Mouse (Mus musculus) hindbrain, postnatal 0 days (tissue): Measurements from ENCODE around the gene Prdm16. TPM values are rescaled to one million over a fixed set of nuclear protein-coding genes. Genes with fewer than 3 reads are reported as not detected.

Experiments
- ATAC-seq: fragments of 200-750 bp; cut with Nextera tagmentation; 2 replicates; pipeline ENCODE4 v1.8.0; 2017; ENCODE audit warnings: mild to moderate bottlenecking, moderate TSS enrichment, moderate library complexity
- DNase-seq: peaks from one replicate; pipeline ENCODE4 v3.0.0-alpha.2; 2015; ENCODE audit warnings: low spot score
- H3K27ac ChIP-seq: fragments of 300-500 bp; sonication (generic); 2 replicates; pipeline ENCODE4 v1.5.1; 2014; ENCODE audit warnings: mild to moderate bottlenecking
- H3K27me3 ChIP-seq: fragments of 300-500 bp; sonication (generic); 2 replicates; pipeline ENCODE4 v1.6.1; 2014; ENCODE audit warnings: low read length, mixed read lengths; ENCODE audit not compliant: insufficient read depth
- H3K36me3 ChIP-seq: fragments of 300-500 bp; sonication (generic); 2 replicates; pipeline ENCODE4 v1.6.1; 2014; ENCODE audit warnings: low read length, mixed read lengths; ENCODE audit not compliant: insufficient read depth
- H3K4me1 ChIP-seq: fragments of 300-500 bp; sonication (generic); 2 replicates; pipeline ENCODE4 v1.6.1; 2014; ENCODE audit warnings: antibody characterized with exemption, low read length, mixed read lengths; ENCODE audit not compliant: insufficient read depth
- H3K4me2 ChIP-seq: fragments of 300-500 bp; sonication (generic); 2 replicates; pipeline ENCODE4 v1.6.1; 2014; ENCODE audit warnings: low read depth, mild to moderate bottlenecking, low read length, moderate library complexity, mixed read lengths
- H3K4me3 ChIP-seq: fragments of 300-500 bp; sonication (generic); 2 replicates; pipeline ENCODE4 v1.5.1; 2014; ENCODE audit warnings: low read length
- H3K9ac ChIP-seq: fragments of 300-500 bp; sonication (generic); replicated peaks from 2 replicates; pipeline ENCODE4 v1.6.1; 2014; ENCODE audit warnings: mild to moderate bottlenecking, low read length, moderate library complexity, mixed read lengths
- H3K9me3 ChIP-seq: fragments of 300-500 bp; sonication (generic); 2 replicates; pipeline ENCODE4 v1.6.1; 2016; ENCODE audit warnings: low read length, mixed read lengths
- CTCF ChIP-seq: IDR thresholded peaks from 2 replicates; pipeline ENCODE4 v1.5.1; 2016; ENCODE audit warnings: antibody characterized with exemption, control low read depth, low read depth
- WGBS: fragments of 180-500 bp; shearing (Covaris S2); extraction: QIAGEN DNeasy Blood & Tissue Kit; methylation state at CpG from one replicate; pipeline ENCODE4 v1.1.7; 2014; 5-methylcytosine and 5-hydroxymethylcytosine counted together
- polyA plus RNA-seq: library from polyadenylated mRNA; unstranded; fragments of >200 nt; fragmentation: Nextera tagmentation; extraction: Ambion mirVana; gene quantifications from 2 replicates; pipeline ENCODE4 v1.2.1, GENCODE M21; 2015
- total RNA-seq: library from RNA; depleted of rRNA; stranded (reverse); fragments of >200 nt; gene quantifications from 2 replicates; pipeline ENCODE4 v1.2.3, GENCODE M21; 2014

Gene Prdm16
- total and polyA plus RNA-seq, 2 experiments from 2014 or later: 5.3 to 10.5 TPM

- ATAC-seq (no peak), DNase-seq (no peak)
- Histone ChIP-seq H3K36me3 (no peaks in the 10 kb centered on the region), H3K9ac (no peak overlapping the region), H3K27ac (no peak overlapping the region), H3K9me3 (no peaks in the 10 kb centered on the region), H3K27me3 (peaks cover 1% of the 10 kb centered on the region; the same call in 1 of the 2 replicates), H3K4me1 (no peaks in the 10 kb centered on the region), H3K4me3 (no peak overlapping the region), H3K4me2 (no peak overlapping the region)
- TF ChIP-seq CTCF: no peak
- WGBS: 52% methylated on average over 4 of the region's 4 CpGs
Measured at GRCm38 (mm10) chr4:154414885-154415284, 221.8 kb downstream of the Prdm16 start.

- peaks cover 5% of the 10 kb centered on the region for H3K27me3 ChIP-seq
Measured at GRCm38 (mm10) chr4:154410559-154410958, 226.1 kb downstream of the Prdm16 start.

GRCm38 (mm10) chr4:154409841-154410240 lies 226.8 kb downstream of the Prdm16 start:
- Histone ChIP-seq H3K36me3 (no peaks in the 10 kb centered on the region), H3K9me3 (no peaks in the 10 kb centered on the region), H3K9ac (no peak overlapping the region), H3K27me3 (peaks cover 5% of the 10 kb centered on the region), H3K4me1 (no peaks in the 10 kb centered on the region), H3K4me3 (no peak overlapping the region), H3K4me2 (no peak overlapping the region), H3K27ac (no peak overlapping the region)
- no peak for ATAC-seq
- TF ChIP-seq CTCF: no peak
- WGBS: 76% methylated on average over 10 of the region's 10 CpGs
- DNase-seq: no peak

More at GRCm38 (mm10) chr4:154410559-154410958, 226.1 kb downstream of the Prdm16 start:
- no peak for ATAC-seq
- TF ChIP-seq CTCF: no peak
- DNase-seq: no peak
- Histone ChIP-seq H3K4me3 (no peak overlapping the region), H3K9me3 (no peaks in the 10 kb centered on the region), H3K4me1 (no peaks in the 10 kb centered on the region), H3K4me2 (no peak overlapping the region), H3K9ac (no peak overlapping the region), H3K27ac (no peak overlapping the region), H3K36me3 (no peaks in the 10 kb centered on the region)
- 86% methylated on average over 8 of the region's 8 CpGs for WGBS

GRCm38 (mm10) chr4:154409237-154409721 lies 227.4 kb downstream of the Prdm16 start:
- H3K9ac ChIP-seq: no peak overlapping the region
- no peak overlapping the region for H3K4me2 ChIP-seq
- H3K36me3 ChIP-seq: no peaks in the 10 kb centered on the region
- peaks cover 5% of the 10 kb centered on the region for H3K27me3 ChIP-seq
- 32% methylated on average over 19 of the region's 19 CpGs for WGBS
- DNase-seq: peak; percentile 48
- TF ChIP-seq CTCF: no peak
- H3K27ac ChIP-seq: no peak overlapping the region
- H3K4me1 ChIP-seq: no peaks in the 10 kb centered on the region
- H3K4me3 ChIP-seq: no peak overlapping the region
- ATAC-seq: 0 out of 2 replicates have a peak, but pooled peaks have one; percentile 25
- H3K9me3 ChIP-seq: no peaks in the 10 kb centered on the region

- ATAC-seq (peak; percentile 35; the same call in 1 of the 2 replicates), DNase-seq (peak; percentile 36)
- peaks cover 21% of the 10 kb centered on the region for H3K4me1 ChIP-seq
Measured at GRCm38 (mm10) chr4:154402948-154403347, 233.7 kb downstream of the Prdm16 start.

GRCm38 (mm10) chr4:154401982-154402932 lies 234.4 kb downstream of the Prdm16 start:
- Histone ChIP-seq H3K9ac (no peak overlapping the region), H3K36me3 (no peaks in the 10 kb centered on the region), H3K4me3 (no peak overlapping the region), H3K9me3 (no peaks in the 10 kb centered on the region), H3K27ac (no peak overlapping the region), H3K27me3 (no peaks in the 10 kb centered on the region; the same call in 1 of the 2 replicates), H3K4me2 (no peak overlapping the region), H3K4me1 (peaks cover 21% of the 10 kb centered on the region)
- 39% methylated on average over 10 of the region's 10 CpGs for WGBS
- TF ChIP-seq CTCF: no peak
- ATAC-seq (no peak), DNase-seq (peak; percentile 55)

More at GRCm38 (mm10) chr4:154402948-154403347, 233.7 kb downstream of the Prdm16 start:
- Histone ChIP-seq H3K4me2 (no peak overlapping the region), H3K9ac (no peak overlapping the region), H3K9me3 (no peaks in the 10 kb centered on the region), H3K36me3 (no peaks in the 10 kb centered on the region), H3K4me3 (no peak overlapping the region), H3K27me3 (no peaks in the 10 kb centered on the region; the same call in 1 of the 2 replicates), H3K27ac (no peak overlapping the region)
- TF ChIP-seq CTCF: no peak
- 21% methylated on average over 4 of the region's 4 CpGs for WGBS
